Mouse (Mus musculus) liver, postnatal 0 days (tissue): ENCODE results near the gene Map1a.

ENCODE experiments used
- CTCF ChIP-seq: sonication (generic); IDR thresholded peaks from 2 replicates; pipeline ENCODE4 v1.5.1; 2016; ENCODE audit warnings: antibody characterized with exemption, low read depth
- EP300 ChIP-seq: IDR thresholded peaks from 2 replicates; pipeline ENCODE4 v1.6.1; 2016; ENCODE audit warnings: antibody characterized with exemption, low read depth, mild to moderate bottlenecking

DNA sequence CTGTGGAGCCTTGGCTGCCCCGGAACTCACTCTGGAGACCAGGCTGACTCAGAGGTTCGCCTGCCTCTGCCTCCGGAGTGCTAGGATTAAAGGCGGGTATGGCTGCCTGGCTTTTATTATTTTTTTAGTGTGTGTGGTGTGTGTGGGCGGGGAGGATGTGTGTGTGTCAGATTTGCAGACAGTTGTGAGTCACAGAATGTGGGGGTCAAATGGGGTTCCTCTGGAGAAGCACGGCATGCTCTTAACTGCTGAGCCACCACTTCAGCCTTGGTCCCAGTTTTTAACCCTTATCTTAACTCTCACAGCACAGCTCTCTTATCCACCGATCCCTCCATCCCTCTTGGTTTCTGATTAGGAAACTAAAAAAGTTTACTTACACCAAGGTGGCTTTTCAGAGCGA is 26.9 kb downstream of the Map1a start:
- TF ChIP-seq CTCF (no peak), EP300 (no peak)
